Mouse (Mus musculus) bone marrow, adult 2 months (tissue): Measurements from ENCODE around the gene Slc35b3. TPM values are rescaled to one million over a fixed set of nuclear protein-coding genes. Genes with fewer than 3 reads are reported as not detected.

Experiments used
- H3K27ac ChIP-seq: fragments of 200-500 bp; 2 replicates; pipeline ENCODE4 v1.5.1; 2012; ENCODE audit warnings: low read depth, mild to moderate bottlenecking, control low read depth, inconsistent platforms, low read length; ENCODE audit not compliant: control insufficient read depth, poor library complexity, insufficient read depth
- H3K4me1 ChIP-seq: fragments of 200-500 bp; 2 replicates; pipeline ENCODE4 v1.6.1; 2011; ENCODE audit warnings: low read length; ENCODE audit not compliant: control insufficient read depth, insufficient read depth
- H3K4me3 ChIP-seq: fragments of 200-500 bp; replicated peaks from 2 replicates; pipeline ENCODE3; 2011; ENCODE audit warnings: mild to moderate bottlenecking, low read depth, low read length, control low read depth; ENCODE audit not compliant: control insufficient read depth
- CTCF ChIP-seq: fragments of 200-500 bp; IDR thresholded peaks from 2 replicates; pipeline ENCODE4 v1.5.1; 2011; ENCODE audit warnings: low read length, control low read depth; ENCODE audit not compliant: control insufficient read depth, insufficient read depth
- POLR2A ChIP-seq: fragments of 200-500 bp; IDR thresholded peaks from 2 replicates; pipeline ENCODE4 v1.6.1; 2011; ENCODE audit warnings: low read depth, mild to moderate bottlenecking, control low read depth, low read length, borderline replicate concordance; ENCODE audit not compliant: control insufficient read depth
- WGBS: fragments of 180-500 bp; shearing (Covaris S2); methylation state at CpG from one replicate; pipeline ENCODE4 v1.1.7; 2018; 5-methylcytosine and 5-hydroxymethylcytosine counted together
- polyA plus RNA-seq: library from polyadenylated mRNA; stranded (reverse); fragments of >200 nt; gene quantifications from 2 replicates; pipeline ENCODE4 v1.2.4, GENCODE M21; 2011; ENCODE audit warnings: low replicate concordance; ENCODE audit not compliant: missing spikeins, insufficient read depth, insufficient read length

Gene Slc35b3
- polyA plus RNA-seq, 1 experiment, result 21.8 TPM

DNA sequence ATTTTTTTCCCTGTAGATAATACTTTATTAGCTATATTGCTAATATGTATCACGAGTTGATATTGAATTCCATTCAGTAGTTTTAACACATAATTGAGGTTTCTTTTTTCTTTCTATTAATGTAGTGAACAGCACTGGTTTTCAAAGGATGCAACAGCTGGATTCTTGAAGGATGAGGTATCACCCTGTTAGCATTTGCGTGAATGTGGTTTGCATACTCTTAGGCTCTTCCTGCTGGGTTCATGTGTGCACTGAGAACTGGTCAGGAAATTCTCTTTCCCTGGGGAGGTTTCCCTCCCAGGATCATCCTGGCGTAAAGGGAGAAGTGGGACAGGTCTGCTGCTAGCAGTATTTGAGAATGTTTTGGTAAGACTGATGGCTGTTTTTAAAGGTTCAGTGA is 38.0 kb downstream of the Slc35b3 start:
- Histone ChIP-seq H3K4me3 (no peak overlapping the region), H3K4me1 (no peaks in the 10 kb centered on the region), H3K27ac (no peak overlapping the region)
- 61% methylated on average over 3 of the region's 3 CpGs for WGBS
- TF ChIP-seq POLR2A, result no peak
- TF ChIP-seq CTCF, result no peak

DNA sequence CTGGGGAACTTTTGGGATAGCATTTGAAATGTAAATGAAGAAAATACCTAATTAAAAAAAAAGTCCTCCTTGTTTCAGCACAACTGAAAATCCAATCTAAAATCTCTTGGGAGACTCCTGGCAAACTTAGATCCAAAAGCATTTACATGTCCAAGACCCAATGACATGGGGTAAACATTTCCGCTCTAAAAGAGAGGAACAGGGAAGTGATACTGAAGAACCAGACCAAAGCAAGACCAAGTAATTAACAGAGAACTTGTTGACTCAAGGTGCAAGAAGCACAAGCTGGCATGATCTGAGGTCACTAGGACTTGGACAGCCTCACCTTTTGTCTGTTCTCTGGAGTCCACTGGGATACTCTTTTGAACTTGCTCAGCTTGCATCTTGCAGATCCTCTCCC is 39.4 kb downstream of the Slc35b3 start:
- WGBS, result 77% methylated on average over 1 of the region's 1 CpGs
- Histone ChIP-seq H3K4me3 (no peak overlapping the region), H3K4me1 (no peaks in the 10 kb centered on the region), H3K27ac (no peak overlapping the region)
- TF ChIP-seq CTCF (no peak), POLR2A (no peak)

DNA sequence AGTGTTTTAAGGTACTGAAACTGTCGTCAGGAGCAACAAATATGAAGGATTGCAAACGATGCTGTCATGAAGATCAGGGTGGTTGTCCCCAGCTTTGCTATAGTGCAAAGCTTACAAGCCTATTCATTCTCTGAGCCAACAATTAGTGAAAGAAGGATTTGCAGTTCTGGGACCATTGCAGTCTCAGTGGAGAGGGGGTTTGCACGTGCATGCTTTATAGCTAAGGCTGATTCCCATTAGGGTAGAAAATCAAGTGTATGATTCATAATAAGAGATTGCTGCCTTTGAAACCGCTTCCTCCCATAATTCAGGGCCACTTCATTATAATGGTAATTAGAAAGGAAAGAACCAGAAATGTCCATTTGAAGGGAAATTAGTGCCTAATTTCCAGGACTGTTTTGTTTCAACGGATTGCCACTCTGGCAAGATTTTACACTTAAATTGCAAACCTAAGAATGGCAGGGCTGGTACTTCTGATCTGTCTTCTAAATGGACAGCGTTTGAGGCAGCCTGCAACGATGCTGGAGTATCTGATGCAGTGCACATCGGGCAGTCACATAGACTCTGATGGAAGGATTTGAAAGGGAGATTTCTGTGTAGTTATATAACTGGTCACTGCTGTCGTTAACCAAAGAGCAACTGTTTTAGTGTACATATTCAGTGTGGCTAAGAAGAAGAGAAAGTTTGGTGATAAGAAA is 42.3 kb downstream of the Slc35b3 start:
- H3K4me1 ChIP-seq, result no peaks in the 10 kb centered on the region
- 73% methylated on average over 9 of the region's 9 CpGs for WGBS
- H3K27ac ChIP-seq, result no peak overlapping the region
- H3K4me3 ChIP-seq, result no peak overlapping the region
- no peak for TF ChIP-seq CTCF
- no peak for TF ChIP-seq POLR2A

DNA sequence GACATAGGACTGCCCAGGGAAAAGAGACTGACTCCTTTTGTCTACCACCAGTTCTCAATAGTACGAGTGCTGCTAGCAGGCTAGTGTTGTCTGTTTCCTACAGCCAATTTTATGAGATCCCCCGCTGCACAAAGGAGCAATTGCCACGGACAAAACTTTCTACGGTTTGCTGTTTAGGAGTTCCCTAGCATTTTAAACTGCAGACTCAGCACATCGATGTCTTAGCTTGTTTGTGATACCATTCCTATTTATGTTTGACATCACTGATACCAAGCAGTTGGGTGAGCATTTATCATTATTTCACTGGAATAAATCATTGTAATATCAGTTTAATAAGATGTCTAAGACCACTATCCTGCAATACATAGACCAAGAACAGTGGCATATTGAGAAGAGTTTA is 43.1 kb downstream of the Slc35b3 start:
- TF ChIP-seq CTCF, result no peak
- TF ChIP-seq POLR2A, result no peak
- Histone ChIP-seq H3K27ac (no peak overlapping the region), H3K4me3 (no peak overlapping the region), H3K4me1 (no peaks in the 10 kb centered on the region)
- WGBS, result 79% methylated on average over 5 of the region's 5 CpGs

DNA sequence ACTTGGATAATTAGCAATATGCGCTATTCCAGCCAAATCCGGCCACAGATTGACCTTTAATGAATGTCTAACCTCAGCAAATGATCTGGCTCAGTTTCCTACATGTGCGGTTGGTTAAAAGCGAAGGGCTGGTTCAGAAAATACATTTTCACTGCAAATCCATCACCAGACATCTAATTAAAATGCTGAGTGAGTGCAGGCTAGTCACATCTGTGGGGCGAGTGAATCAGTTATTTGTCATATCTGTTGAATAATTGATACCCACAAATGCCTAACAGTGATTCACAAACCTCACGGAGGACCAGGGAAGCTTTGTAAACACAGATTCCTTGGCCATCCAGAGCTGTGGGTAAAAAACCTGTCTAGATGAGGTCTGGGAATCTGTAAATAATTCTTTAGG is 45.9 kb downstream of the Slc35b3 start:
- H3K27ac ChIP-seq, result no peak overlapping the region
- no peaks in the 10 kb centered on the region for H3K4me1 ChIP-seq
- WGBS, result 82% methylated on average over 6 of the region's 6 CpGs
- TF ChIP-seq CTCF, result no peak
- no peak overlapping the region for H3K4me3 ChIP-seq

DNA sequence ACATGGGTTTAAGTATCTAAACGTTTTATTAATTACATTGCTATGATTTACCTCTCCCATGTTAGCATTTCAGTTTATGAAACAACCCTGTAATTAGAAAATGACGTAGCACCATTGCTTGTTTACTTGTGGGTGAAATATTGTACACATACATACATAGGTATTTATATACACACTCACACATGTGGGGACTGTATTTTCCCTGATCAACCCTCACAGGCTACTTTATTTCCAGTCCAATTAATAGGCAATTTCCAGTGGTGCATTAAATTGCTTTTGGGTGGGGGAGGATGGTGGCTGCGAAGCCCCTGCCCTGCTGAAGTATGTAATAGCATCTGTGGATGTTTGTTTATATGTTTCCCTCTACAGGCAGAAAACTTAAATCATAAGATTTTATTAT is 68.3 kb downstream of the Slc35b3 start:
- H3K4me3 ChIP-seq, result no peak overlapping the region
- H3K27ac ChIP-seq, result no peak overlapping the region
- TF ChIP-seq CTCF, result no peak
- TF ChIP-seq POLR2A, result no peak
- H3K4me1 ChIP-seq, result no peaks in the 10 kb centered on the region
- 63% methylated on average over 3 of the region's 3 CpGs for WGBS
